Mouse (Mus musculus): ENCODE data around the gene Fgf11.

Fgf11 gene

GRCm38 (mm10) chr11:69778985-69779384, 22.7 kb downstream of the Fgf11 start:
- DNase-seq = no peak

GRCm38 (mm10) chr11:69778258-69778982, 23.2 kb downstream of the Fgf11 start:
- no peak for DNase-seq

- DNase-seq = peak in 1 of 2 experiments; percentile 44
Observed at GRCm38 (mm10) chr11:69777504-69778257, 24.0 kb downstream of the Fgf11 start.

GRCm38 (mm10) chr11:69776488-69776887, 25.2 kb downstream of the Fgf11 start:
- no peak for DNase-seq

- no peak for DNase-seq
Observed at GRCm38 (mm10) chr11:69775716-69776115, 25.9 kb downstream of the Fgf11 start.

GRCm38 (mm10) chr11:69774961-69775360, 26.7 kb downstream of the Fgf11 start:
- no peak for DNase-seq

- DNase-seq = peak; percentile 37 to 71
Observed at GRCm38 (mm10) chr11:69767625-69767909, 34.1 kb downstream of the Fgf11 start.

- peak; percentile 46 to 54 for DNase-seq
Observed at GRCm38 (mm10) chr11:69766872-69767624, 34.6 kb downstream of the Fgf11 start.

GRCm38 (mm10) chr11:69766126-69766609, 35.5 kb downstream of the Fgf11 start:
- DNase-seq = peak; percentile 80 to 84

- peak; percentile 48 to 52 for DNase-seq
Observed at GRCm38 (mm10) chr11:69765221-69766125, 36.2 kb downstream of the Fgf11 start, which contains the start of gene Zbtb4. Gene Zbtb4 (plus strand): TSS chr11:69765912.

GRCm38 (mm10) chr11:69763551-69763950, 38.1 kb downstream of the Fgf11 start:
- DNase-seq = no peak

- DNase-seq = no peak
Observed at GRCm38 (mm10) chr11:69761868-69762267, 39.8 kb downstream of the Fgf11 start, which contains the start of gene Slc35g3. Gene Slc35g3 (minus strand): TSS chr11:69761968.

GRCm38 (mm10) chr11:69760901-69761200, 40.8 kb downstream of the Fgf11 start:
- DNase-seq = no peak

- DNase-seq = no peak
Observed at GRCm38 (mm10) chr11:69760160-69760900, 41.3 kb downstream of the Fgf11 start.

- DNase-seq = peak; percentile 93 to 94
Observed at GRCm38 (mm10) chr11:69758971-69759721, 42.5 kb downstream of the Fgf11 start.

- DNase-seq = peak; percentile 96 to 97
Observed at GRCm38 (mm10) chr11:69758478-69758970, 43.1 kb downstream of the Fgf11 start, which contains the start of gene Polr2a. Gene Polr2a (minus strand): TSS chr11:69758637.

GRCm38 (mm10) chr11:69758090-69758456, 43.6 kb downstream of the Fgf11 start:
- peak; percentile 95 to 97 for DNase-seq

- DNase-seq = no peak
Observed at GRCm38 (mm10) chr11:69757303-69758089, 44.2 kb downstream of the Fgf11 start.

GRCm38 (mm10) chr11:69754701-69755100, 47.0 kb downstream of the Fgf11 start:
- DNase-seq = peak in 1 of 2 experiments; percentile 58

- no peak for DNase-seq
Observed at GRCm38 (mm10) chr11:69754233-69754632, 47.4 kb downstream of the Fgf11 start.

All from lung, adult 18-20 months (tissue).